25 mouse cellular contexts compared by ENCODE assay signal in the genomic region with DNA sequence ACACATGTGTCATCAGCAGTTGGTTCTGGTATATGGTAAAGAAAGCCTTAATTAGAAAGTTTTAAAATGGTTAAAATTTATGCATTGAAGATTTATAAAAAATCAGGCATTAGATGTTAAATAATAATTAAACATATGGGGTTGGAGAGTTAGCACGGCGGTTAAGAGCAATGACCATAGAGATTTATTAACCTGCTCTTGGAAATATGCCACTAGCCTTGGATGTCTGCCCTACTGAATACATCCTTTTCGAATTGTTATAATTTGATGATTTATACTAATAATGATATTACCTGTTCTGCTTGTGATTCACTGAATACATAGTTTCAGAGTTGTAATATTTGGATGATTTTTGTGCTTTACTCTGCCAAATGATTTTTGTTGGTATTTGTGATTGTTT. TPM values are rescaled to one million over a fixed set of nuclear protein-coding genes. Genes with fewer than 3 reads are reported as not detected.
"Had no signal": no experiment of that assay in that cellular context is flagged by ENCODE, and none has a peak within 500 bp of the region (broad histone marks: within the 10 kb centered on the region; RNA-seq: fewer than 3 reads in every experiment).

No protein-coding gene starts in this region.

- H3K4me1 ChIP-seq: limb, embryonic 12.5 days; limb, embryonic 15.5 days; midbrain, embryonic 12.5 days; midbrain, embryonic 15.5 days; neural tube, embryonic 12.5 days; neural tube, embryonic 15.5 days had no signal

- H3K4me2 ChIP-seq: limb, embryonic 12.5 days; limb, embryonic 15.5 days; liver, embryonic 11.5 days; lung, embryonic 14.5 days; midbrain, embryonic 12.5 days; midbrain, embryonic 15.5 days; neural tube, embryonic 12.5 days; neural tube, embryonic 15.5 days had no signal

- H3K27me3 ChIP-seq: limb, embryonic 12.5 days; limb, embryonic 15.5 days; midbrain, embryonic 12.5 days; midbrain, embryonic 15.5 days; neural tube, embryonic 12.5 days; neural tube, embryonic 15.5 days had no signal

- H3K9ac ChIP-seq: limb, embryonic 12.5 days; limb, embryonic 15.5 days; liver, embryonic 14.5 days; liver, postnatal 0 days; lung, embryonic 14.5 days; midbrain, embryonic 12.5 days; midbrain, embryonic 15.5 days; neural tube, embryonic 12.5 days; neural tube, embryonic 15.5 days had no signal

- H3K9me3 ChIP-seq: limb, embryonic 12.5 days; limb, embryonic 15.5 days; midbrain, embryonic 12.5 days; midbrain, embryonic 15.5 days; neural tube, embryonic 12.5 days; neural tube, embryonic 15.5 days had no signal

- ATAC-seq: liver, postnatal 0 days; midbrain, embryonic 15.5 days had no signal

- H3K27ac ChIP-seq: layer of hippocampus, adult 2 months; limb, embryonic 12.5 days; limb, embryonic 15.5 days; liver, embryonic 14.5 days; macrophage; midbrain, embryonic 12.5 days; midbrain, embryonic 15.5 days; neural tube, embryonic 12.5 days; neural tube, embryonic 15.5 days; stomach, postnatal 0 days had no signal

- H3K4me3 ChIP-seq: layer of hippocampus, adult 2 months; limb, embryonic 12.5 days; limb, embryonic 15.5 days; midbrain, embryonic 12.5 days; midbrain, embryonic 15.5 days; neural tube, embryonic 12.5 days; neural tube, embryonic 15.5 days had no signal

- DNase-seq: layer of hippocampus, adult 9-11 months; liver, postnatal 0 days; right cerebral cortex, adult 18-20 months; right cerebral cortex, postnatal 14 days; right cerebral cortex, postnatal 4 days; thymus, adult 2 months; thymus, postnatal 14 days; thymus, postnatal 4 days had no signal

- H3K36me3 ChIP-seq: limb, embryonic 12.5 days; limb, embryonic 15.5 days; midbrain, embryonic 12.5 days; midbrain, embryonic 15.5 days; neural tube, embryonic 12.5 days; neural tube, embryonic 15.5 days had no signal

RNA-seq across cellular contexts. Expression of a gene that starts 3.1 kb away (rescaled TPM):
- total RNA-seq: layer of hippocampus, postnatal 25 days; left cerebral cortex, postnatal 10 days; megakaryocyte, adult 5-6 weeks had no signal
- polyA plus RNA-seq: kidney, embryonic 14.5 days; limb, embryonic 15.5 days; liver, embryonic 11.5 days; liver, embryonic 14.5 days; lung, embryonic 14.5 days; midbrain, embryonic 12.5 days; midbrain, embryonic 15.5 days; neural tube, embryonic 12.5 days; neural tube, embryonic 15.5 days; stomach, embryonic 14.5 days had no signal
